Mouse (Mus musculus) MEL-GATA-1-ER (cell line): ENCODE data around the gene E430018J23Rik.
"Not testable (repeated sequence)": the region's sequence is repeated elsewhere in the genome, so short reads cannot be mapped to it uniquely, and the experiment has no call there.

Experiments
- DNase-seq: peaks from one replicate; pipeline ENCODE4 v3.0.0-alpha.2; 2012; ENCODE audit warnings: low read depth; ENCODE audit errors: extremely low read depth

E430018J23Rik gene

DNA sequence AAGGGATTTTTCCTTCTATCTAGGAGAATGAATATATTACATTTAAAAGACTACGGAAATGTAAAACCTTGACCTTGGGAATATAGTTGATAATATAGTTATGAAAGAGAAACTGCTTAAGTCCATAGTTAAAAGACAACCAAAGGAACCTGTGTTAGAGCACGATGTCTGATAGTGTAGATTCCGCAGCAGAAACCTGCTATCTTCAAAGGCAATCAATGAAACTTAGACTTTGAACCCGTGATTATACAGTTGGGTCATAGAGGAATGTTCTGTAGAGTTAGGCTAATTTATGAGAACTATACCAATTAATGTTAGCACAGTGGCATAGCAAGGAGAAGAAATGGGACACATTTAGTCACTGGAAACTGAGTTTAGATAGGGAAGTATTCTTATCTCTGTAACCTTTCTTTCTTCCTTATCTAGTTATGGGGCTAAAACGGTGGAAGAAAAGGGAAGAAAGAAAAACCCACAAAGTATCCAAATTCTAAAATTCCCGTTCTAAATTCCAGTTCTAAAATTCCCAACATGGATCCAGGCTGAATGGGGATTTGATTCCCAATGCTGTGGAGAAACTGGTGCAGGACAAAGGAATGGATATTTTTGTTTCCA, 15.0 kb downstream of the E430018J23Rik start:
- DNase-seq = no peak

DNA sequence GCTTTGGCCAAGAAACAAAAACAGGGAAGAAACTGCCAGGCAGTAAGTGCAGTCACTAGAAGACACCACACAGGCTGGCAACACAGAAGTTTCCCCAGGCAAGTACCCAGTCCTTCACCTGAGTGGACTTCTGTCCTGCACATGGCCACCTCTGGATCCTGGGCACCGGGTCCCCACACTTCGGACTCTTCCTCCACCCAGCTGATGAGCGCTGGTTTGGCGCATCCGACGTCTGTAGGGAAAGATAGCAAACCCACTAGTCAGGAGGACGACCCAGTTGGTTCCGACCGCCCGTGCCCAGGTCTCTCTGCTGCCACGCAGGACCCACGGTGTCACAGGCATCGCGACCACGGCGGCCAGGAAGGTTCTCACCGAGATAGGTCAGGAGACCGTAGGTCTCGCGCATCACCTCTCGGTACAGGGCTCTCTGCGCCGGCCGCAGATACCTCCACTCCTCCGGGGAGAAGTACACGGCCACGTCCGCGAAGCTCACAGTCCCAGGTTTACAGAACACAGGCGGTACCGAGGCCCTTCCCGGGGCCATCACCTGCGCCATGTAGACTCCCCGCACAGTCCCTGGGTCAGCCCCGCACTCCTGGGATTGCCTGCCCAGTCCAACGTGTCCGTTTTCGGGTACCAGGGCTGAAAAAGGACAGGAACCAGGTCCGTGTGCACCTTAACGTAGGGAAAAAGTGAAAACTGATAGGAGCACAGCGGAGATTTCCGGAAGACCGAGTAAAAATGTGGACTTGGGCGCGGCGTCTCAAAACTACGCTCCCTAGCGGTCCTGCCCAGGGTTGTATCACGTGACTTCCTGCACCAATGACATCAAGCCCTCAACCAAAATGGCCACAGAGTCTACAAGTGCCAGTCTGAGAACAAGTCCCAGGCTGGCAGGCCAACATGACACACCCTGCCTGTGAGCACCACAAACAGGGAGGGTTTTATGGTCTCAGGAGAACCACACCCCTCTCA, 17.9 kb downstream of the E430018J23Rik start, which contains the start of gene Zfp747:
Gene Zfp747, minus strand, starts transcription at position 780 of the 975 bp plus-strand sequence.
- peak; percentile 95 for DNase-seq

DNA sequence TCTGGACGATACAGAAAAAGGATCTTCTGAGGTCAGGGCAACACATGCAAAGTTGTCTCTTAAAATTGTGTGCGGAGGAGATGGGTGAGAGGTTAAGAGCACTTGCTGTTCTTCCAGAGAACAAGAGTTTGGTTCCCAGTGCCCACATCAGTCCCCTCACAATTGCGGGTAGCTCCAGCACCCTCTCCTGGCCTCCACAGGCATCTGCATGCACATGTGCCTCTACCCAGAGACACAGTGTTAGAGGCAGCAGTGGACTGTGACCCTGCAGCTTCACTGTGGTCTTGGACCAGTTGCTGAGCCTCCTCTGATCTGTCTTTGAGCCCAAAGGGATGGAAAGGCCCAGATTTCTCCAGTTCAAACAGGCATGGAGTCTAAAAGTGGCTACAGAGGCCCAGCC, 21.6 kb downstream of the E430018J23Rik start:
- not testable (repeated sequence) for DNase-seq

DNA sequence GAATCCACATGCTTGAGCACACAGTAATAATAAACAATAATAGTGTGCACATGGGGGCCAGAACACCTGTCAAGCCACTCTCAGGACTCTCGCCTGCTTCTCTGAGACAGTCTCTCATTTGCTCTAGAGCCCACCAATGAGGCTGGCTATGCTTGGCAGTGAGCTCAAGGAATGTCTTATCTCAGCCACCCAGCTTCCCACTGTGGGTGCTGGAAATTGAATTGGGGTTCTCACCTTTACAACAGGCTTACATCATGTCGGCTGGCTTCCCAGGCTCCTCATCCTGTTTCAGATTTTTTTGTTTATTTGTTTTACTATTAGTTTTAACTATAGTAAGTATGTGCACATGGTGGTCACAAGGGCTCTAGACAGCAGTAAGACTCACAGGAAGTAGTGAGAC, 22.2 kb downstream of the E430018J23Rik start:
- no peak for DNase-seq

DNA sequence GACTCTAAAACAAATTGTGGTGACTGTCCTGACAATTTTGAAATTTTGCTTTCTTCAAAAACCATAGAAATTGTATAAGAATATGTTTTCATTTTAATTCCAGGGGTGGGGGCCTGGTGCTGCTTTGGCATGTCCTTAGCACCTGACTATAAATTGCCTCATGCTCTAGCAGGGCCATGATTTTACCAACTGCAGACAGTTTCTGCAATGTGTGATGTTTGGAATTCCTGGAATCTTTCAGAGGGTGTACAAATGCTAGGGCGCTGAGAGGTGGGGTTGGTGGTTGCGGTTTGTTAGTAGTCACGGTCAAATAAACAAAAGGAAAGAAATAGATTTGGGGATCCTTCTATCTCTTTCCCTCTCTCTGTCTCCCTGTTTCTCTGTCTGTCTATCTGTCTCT, 27.2 kb downstream of the E430018J23Rik start:
- DNase-seq = no peak

DNA sequence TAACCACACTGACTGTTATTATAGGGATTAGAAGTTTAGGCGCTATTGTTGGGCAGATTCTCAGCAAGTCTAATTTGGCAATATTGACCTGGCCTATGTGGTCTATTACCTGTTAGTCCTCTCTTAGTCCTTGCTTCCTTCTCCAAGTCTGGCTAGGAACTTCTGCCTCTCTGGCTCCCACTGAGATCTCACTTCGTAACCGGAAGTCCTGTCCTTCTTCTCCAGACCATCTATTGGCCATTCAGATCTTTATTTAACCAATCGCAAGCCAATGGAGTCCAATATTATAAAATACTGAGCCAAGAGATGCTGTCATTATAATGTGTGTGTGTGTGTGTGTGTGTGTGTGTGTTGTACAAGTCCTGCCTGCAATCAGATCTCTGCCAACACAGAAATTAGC, 29.3 kb downstream of the E430018J23Rik start:
- no peak for DNase-seq

DNA sequence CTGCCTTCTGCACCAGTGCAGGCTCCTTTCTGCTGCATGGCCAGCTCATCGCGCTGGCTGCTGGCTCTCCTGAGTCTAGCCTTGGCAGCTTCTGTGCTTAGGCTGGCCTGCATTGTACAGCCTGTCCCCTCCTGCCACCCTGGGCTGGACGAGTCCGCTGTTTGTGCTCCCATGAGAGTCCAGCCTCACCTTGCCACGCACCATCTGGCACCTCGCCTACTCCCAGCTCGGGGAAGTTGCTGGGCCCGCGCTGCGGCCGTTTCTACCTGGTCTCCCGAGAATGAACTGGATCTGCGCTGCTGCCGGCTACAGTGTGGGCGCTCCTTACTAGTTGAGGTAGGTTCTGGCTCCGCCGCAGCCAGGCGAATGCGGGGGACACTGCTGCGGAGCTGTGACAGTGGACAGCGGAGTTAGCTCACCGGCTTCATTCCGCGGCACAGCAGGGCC, 29.9 kb downstream of the E430018J23Rik start:
- DNase-seq = no peak

DNA sequence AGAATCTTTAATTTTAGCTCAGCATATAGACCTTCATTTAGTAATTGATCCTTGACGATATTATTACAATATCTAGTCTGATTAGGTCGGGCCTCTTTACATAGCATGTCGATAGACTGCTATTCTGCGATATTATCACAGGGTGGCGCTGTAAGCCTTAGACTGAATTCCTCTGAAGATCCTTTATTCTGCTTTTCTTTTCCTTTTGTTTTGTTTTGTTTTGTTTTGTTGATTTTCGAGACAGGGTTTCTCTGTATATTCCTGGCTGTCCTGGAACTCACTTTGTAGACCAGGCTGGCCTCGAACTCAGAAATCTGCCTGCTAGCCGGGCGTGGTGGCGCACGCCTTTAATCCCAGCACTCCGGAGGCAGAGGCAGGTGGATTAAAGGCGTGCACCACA, 31.0 kb downstream of the E430018J23Rik start:
- not testable (repeated sequence) for DNase-seq

DNA sequence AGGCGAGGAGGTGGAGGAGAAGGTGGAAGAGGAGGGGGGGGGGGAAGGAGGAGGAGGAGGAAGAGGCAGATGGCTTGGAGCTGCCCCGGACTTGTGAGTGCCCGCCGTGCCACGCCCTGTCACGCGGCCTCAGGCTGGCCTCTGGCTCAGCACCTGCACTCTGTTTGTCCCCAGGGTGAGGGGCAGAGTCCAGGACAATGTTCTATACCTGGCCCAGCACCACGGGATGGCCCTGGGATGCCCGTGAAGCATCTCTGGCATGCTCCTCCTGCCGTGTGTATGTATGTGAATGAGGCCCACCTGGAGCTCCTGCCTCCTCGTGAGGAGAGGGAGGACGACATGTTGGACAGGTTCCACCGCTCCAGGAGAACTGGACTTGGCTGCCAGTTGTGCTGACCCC, 32.0 kb downstream of the E430018J23Rik start:
- no peak for DNase-seq

DNA sequence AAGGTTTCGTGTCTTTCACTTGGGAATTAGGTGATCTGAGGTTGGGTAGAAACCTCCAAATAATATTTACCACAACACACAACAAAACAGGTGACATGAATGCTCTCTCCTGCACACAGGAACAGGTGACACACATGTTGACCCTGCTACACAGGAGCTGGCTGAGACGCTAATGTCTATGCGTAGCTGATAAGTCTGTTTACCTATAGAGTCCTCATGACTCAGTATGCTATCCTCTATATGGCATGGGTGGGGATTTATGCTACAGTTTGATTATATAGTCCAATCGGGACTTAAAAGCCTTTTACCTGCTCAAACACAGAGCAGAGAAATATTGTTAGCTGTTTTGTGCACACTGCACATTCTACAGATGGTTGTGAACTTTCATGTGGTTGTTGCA, 33.2 kb downstream of the E430018J23Rik start:
- DNase-seq = no peak

DNA sequence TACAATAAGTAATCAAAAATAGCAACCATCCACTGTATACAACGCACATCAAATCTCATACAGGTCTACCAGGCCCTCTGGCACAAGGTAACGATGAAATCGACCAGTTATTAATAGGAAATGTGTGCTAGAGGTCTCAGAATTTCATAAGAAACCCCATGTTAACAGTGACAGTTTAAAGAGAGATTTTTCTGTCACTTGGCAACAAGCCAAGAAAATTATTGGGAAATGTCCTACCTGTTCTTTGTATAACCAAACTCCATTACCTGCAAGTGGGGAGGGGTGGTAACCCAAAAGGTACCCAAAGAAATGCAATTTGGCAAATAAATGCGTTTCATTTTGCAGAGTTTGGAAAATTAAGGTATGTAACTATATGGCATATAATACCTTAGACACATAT, 35.0 kb downstream of the E430018J23Rik start:
- DNase-seq = no peak

DNA sequence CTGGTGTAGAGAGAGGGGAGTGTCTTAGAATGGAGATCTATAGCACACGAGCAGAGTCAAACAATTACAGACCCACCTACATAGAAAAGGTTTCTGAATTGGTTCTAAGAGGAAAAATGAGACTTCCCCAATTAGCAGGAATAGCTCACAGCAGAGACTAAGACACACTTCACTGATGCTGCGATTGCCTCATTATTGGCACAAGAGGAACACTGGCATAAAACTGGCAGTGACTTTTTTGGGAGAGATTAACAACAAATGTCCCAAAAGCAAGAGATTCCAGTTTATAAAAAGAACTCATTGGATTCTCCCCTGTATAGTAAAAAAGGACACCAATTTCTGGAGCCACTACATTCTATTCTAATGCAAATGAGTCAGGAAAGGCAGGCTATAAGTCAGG, 35.6 kb downstream of the E430018J23Rik start:
- DNase-seq = no peak

DNA sequence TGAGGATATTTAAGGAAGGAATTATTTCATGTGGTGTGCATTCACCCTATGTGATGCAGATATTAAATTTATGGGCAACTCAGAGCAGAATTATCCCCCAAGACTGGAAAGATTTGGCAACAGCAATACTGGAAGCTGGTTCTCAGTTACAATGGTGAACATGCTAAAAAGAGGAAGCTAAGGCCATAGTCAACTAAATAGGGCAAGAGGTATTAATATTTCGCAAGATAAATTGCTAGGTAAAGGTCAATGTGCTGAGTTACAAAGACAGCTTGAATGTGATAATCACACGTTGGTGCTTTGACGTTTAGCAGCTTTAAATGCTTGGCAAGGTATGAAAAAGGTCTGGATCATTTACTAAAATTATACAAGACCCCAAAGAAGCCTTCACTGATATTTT, 37.6 kb downstream of the E430018J23Rik start:
- no peak for DNase-seq

DNA sequence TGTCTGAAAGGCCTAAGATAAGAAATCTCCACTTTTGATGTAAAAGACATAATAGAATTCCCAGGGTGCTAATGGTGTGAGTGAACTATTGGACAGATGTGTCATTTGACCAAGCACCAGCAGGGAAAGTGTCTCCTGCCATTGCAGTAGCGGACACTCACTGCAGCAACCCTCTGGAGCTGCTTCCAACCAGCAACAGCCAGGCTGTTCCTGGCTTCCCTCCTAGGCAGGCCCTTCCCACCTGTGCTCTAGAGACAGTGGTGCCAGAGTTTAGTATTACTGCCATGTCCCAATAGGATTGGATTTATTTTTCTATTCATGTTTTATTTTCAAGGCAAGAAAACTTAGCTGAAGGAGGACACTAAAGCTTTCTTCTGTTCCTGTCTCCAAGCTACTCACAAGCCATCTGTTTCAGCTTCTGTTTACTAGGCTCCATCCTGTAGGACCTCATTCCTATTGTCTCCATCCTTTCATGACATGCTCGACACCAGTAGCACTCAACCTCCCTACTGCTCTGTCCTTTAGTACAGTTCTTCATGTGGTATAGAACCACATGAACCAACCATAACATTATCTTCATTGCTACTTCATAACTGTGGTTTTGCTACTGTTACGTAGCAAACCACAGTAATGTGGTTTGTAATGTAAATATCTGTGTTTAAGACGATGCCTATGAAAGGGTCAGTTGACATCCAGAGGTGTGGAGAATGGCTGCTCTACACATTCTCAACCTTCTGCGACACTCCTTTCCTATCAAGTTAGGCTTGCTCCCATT, 42.0 kb downstream of the E430018J23Rik start:
- DNase-seq = no peak

DNA sequence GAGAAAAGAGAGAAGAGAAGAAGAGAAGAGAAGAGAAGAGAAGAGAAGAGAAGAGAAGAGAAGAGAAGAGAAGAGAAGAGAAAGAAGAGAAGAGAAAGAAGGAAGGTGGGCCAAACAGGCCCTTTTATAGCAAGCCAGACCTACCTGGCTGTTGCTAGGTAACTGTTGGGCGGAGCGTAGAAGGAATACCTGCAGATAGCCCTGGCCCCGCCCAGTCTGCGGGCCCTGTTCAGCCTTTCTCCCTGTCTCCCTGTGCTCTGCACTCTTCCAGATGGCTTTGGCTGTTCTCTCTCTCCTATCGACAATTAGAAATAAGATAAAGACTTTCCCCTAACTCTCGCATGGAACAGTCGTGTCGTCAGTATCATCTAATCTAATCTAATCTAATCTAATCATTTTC, 46.8 kb downstream of the E430018J23Rik start:
- no peak for DNase-seq

DNA sequence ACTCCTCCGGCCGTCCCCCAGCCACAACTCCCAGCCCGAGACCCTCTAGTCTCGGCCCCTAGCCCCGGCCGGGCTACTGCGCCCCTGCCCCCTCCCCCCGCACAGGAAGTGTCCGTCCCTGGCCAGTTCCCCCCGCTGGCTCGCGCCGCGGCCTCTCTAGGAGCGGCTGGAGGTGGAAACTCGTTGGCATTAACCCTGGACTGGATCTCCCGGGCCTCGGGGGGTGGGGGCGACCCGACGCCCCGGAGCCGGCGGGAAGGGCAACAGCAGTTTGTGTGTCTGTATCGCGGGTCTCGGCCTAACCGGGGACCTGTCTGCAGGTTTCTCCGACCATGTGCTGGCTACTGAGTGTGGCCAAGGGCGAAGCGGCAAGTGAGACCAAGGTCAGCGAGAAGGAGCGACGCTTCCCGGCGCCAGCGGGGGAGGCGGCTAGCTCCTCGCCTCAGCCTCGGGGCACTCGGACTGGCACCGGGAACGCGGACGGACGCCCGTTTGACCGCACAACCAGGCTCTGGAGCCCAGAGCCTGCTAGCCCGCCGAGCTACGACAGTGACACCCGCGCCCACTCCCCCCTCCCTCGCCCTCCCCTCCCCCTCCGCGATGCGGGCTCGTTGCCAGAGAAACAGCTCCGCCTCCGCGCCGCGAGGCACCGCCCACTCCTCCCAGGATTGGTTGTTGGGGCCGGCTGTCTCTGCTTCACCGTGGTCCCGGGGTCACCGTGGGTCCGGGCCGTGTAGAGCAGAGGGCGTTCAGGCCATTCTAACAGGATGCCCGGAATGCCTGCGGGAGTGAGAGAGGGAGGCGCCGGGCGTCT, 47.7 kb downstream of the E430018J23Rik start, which contains the start of gene Zfp768:
Gene Zfp768, minus strand, starts transcription at position 78 of the 814 bp plus-strand sequence.
- DNase-seq = peak; percentile 63

DNA sequence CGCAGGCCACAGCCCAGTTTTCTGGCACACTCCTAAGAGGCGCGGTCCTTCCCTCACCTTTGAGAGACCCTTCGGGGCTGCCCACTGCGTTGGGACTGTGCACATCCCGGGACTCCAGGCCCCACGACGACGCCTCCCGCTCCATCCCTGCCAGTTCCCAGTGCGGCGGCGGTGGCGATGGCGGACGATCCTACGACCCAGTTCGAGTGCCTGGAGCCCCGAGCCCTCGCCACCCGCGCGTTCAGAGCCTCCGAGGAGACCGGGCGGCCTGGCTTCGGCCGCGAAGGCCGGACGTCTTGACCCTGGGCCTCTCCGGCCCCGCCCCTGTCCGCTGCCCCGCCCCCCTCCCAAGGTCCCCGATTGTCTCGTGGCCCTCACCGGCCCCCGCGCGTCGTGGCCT, 48.3 kb downstream of the E430018J23Rik start:
- DNase-seq = no peak

DNA sequence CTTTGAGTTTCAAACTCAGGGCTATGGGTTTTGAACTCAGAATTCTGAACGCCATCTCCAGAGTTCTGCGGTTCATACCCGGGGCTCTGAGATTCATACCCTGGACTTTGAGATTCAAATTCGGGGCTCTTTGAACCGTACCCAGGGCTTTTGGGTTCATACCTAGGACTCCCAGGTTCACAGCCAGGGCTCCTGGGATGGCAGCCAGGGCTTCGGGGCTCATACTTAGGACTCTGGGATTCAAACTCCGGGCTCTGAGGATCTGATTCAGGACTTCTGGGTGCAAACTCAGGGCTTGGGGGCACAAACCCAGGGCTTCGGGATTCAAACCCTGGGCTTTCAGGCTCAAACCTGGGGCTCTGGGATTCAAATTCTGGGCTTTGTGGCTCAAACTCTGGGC, 49.1 kb downstream of the E430018J23Rik start:
- DNase-seq = no peak

DNA sequence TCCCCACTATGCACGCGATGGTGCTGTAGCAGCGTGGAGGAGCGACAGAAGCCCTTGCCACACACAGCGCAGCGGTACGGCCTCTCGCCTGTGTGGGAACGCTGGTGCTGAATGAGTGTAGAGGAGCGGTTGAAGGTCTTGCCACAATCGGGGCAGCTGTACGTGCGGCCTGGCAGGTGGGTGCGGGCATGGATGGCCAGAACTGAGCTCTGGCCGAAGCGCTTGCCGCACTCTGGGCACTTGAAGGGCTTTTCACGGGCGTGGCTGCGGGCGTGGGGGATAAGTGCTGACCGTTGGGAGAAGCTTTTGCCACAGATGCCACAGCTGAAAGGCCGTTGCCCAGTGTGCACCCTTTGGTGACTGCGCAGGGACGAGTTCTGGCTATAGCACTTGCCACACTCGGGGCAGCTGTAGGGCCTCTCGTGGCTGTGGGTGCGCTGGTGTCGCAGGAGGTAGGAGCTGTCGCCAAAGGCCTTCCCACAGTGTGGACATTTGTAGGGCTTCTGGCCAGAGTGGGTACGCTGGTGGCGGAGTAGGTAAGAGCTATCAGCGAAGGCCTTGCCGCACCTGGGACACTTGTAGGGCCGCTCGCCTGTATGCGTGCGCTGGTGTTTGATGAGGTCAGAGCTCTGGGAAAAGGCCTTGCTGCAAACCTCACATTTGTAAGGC, 49.9 kb downstream of the E430018J23Rik start:
- DNase-seq = no peak

DNA sequence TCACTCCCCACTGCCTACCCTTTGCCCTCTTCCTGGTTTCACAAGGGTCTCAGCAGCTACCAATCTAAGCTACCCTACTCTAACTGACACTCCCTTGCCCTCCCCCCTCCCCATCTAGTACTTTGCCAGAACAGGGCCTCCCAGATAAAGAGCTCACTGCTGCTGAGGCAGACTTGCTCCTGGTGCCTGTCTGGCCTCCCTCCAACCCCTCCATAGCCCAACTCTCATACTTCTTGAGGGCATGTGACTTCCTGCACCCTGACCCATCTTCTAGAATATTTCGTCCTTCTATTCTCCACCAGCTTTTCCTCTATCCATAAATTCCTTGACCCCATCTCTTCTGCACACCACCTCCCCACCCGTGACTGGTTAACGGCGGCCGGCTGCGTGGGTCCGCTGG, 50.5 kb downstream of the E430018J23Rik start:
- DNase-seq = no peak
